Mouse (Mus musculus) left cerebral cortex, adult 2 months (tissue): Measurements from ENCODE around the gene Amz2. TPM values are rescaled to one million over a fixed set of nuclear protein-coding genes. Genes with fewer than 3 reads are reported as not detected.

Experiments used
- DNase-seq, 2 experiments: peaks; one replicate each; pipeline ENCODE4 v3.0.0; 2021 to 2022; ENCODE audit warnings: low spot score in 2 of 2, mixed read lengths in 1 of 2; ENCODE audit errors: extremely low spot score in 1 of 2
- H3K27ac ChIP-seq: fragments of 200-600 bp; 2 replicates; pipeline ENCODE4 v1.8.1; 2022
- H3K4me3 ChIP-seq: fragments of 200-600 bp; 2 replicates; pipeline ENCODE4 v1.8.1; 2022
- CTCF ChIP-seq: fragments of 200-600 bp; IDR thresholded peaks from 2 replicates; pipeline ENCODE4 v1.8.1; 2022; ENCODE audit warnings: antibody characterized with exemption, mild to moderate bottlenecking, moderate library complexity
- intact Hi-C: fragments of 180-260 bp; cut with DNase I; formaldehyde crosslinking; loops from one replicate; pipeline ENCODE4 v1.15.1; 2025
- long read RNA-seq, 2 experiments: library from polyadenylated mRNA; stranded (forward); transcript quantifications; one replicate each; pipeline ENCODE4 v2.0.0; 2021; ENCODE audit warnings: borderline mapping rate in 2 of 2
- total RNA-seq, 2 experiments: library from RNA; stranded (reverse); gene quantifications; 2 replicates each; pipeline ENCODE4 v1.2.3; 2021

Gene Amz2
- total RNA-seq: 10 to 100 TPM; 49.5 TPM
- long read RNA-seq, experiment 1, partial matches to known transcripts: 1 of 16 reads
- long read RNA-seq, experiment 1, other reads (novel, unspliced or antisense): 6 of 16 reads
- long read RNA-seq, experiment 2, transcript Amz2-202 (9 exons, 2,816 nt): major isoform, 11 of 20 reads
- long read RNA-seq, experiment 2, partial matches to known transcripts: 1 of 20 reads
- long read RNA-seq, experiment 2, other reads (novel, unspliced or antisense): 5 of 20 reads

GRCm38 (mm10) chr11:109425392-109426271 is at the start of gene Amz2:
Amz2 (plus strand) TSS chr11:109425946.
- peak; percentile 95 to 97 for DNase-seq
- intact Hi-C loops: loop anchor here (1.0 to 2.0 kb wide), 3 partner anchors 63 to 108 kb away; partner anchors contain the start of gene Gna13

GRCm38 (mm10) chr11:109376484-109377143 is 49.1 kb upstream of the Amz2 start:
- Histone ChIP-seq H3K4me3 (no peak overlapping the region), H3K27ac (no peak overlapping the region)
- no peak for TF ChIP-seq CTCF
- intact Hi-C loops: no loop called here
- no peak for DNase-seq

More at GRCm38 (mm10) chr11:109425392-109426271, at the start of gene Amz2:
- peak; percentile 75 for TF ChIP-seq CTCF
- H3K4me3 ChIP-seq: peak within 1 kb of the TSS; percentile 78
- peak within 1 kb of the TSS; percentile 89 for H3K27ac ChIP-seq

GRCm38 (mm10) chr11:109377477-109377876 is 48.3 kb upstream of the Amz2 start:
- H3K27ac ChIP-seq: no peak overlapping the region
- no peak for TF ChIP-seq CTCF
- no peak for DNase-seq
- no peak overlapping the region for H3K4me3 ChIP-seq
- intact Hi-C loops: no loop called here

DNA sequence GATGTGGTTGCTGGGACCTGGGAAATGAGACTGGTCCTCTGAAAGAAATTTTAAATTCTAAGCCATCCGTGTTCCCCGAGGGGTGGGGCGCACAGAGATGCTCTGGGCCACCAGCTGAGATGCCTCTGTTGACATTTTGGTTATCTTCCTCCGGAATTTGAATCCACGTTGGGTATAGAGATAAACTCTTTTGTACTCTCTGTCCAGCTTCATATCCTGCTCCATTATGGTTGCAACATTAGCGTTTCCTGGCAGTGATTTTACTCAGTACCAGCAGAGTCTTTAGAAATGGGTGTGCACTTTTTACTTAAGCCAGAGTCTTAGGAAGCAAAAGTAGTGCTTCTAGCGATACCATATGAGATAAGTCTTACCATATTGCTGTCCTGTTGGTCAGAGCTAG is 47.7 kb upstream of the Amz2 start:
- DNase-seq: no peak
- intact Hi-C loops: no loop called here
- H3K27ac ChIP-seq: no peak overlapping the region
- no peak overlapping the region for H3K4me3 ChIP-seq
- no peak for TF ChIP-seq CTCF

DNA sequence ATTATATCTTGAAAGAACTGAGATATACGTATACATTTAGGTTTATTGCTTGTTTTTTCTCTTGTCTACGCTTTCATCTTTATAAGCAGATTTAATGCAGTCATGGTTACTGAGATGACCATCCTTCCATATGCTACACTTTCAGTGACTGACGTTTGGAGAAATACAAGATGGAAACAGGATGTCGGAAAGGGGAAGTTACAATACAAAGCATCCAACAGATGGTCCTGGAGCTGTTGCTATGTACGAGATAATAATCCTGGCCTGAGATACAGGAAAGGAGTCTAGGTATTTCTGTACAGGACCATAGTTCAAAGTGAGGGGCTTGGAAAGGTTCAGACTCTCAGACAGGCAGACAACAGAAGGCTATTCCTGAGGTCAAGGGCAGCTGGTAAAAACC is 45.1 kb upstream of the Amz2 start:
- H3K27ac ChIP-seq: no peak overlapping the region
- no peak overlapping the region for H3K4me3 ChIP-seq
- DNase-seq: no peak
- no peak for TF ChIP-seq CTCF
- intact Hi-C loops: no loop called here

GRCm38 (mm10) chr11:109385296-109385695 is 40.5 kb upstream of the Amz2 start:
- intact Hi-C loops: no loop called here
- no peak overlapping the region for H3K27ac ChIP-seq
- TF ChIP-seq CTCF: no peak
- no peak for DNase-seq
- no peak overlapping the region for H3K4me3 ChIP-seq

GRCm38 (mm10) chr11:109389046-109389445 is 36.7 kb upstream of the Amz2 start:
- intact Hi-C loops: no loop called here
- Histone ChIP-seq H3K4me3 (no peak overlapping the region), H3K27ac (no peak overlapping the region)
- TF ChIP-seq CTCF: no peak
- DNase-seq: no peak

GRCm38 (mm10) chr11:109391200-109391599 is 34.5 kb upstream of the Amz2 start:
- intact Hi-C loops: no loop called here
- TF ChIP-seq CTCF: no peak
- no peak overlapping the region for H3K4me3 ChIP-seq
- no peak overlapping the region for H3K27ac ChIP-seq
- no peak for DNase-seq

- no peak for TF ChIP-seq CTCF
- Histone ChIP-seq H3K4me3 (no peak overlapping the region), H3K27ac (no peak overlapping the region)
- intact Hi-C loops: no loop called here
- DNase-seq: no peak
Measured at GRCm38 (mm10) chr11:109391760-109392159, 34.0 kb upstream of the Amz2 start.

DNA sequence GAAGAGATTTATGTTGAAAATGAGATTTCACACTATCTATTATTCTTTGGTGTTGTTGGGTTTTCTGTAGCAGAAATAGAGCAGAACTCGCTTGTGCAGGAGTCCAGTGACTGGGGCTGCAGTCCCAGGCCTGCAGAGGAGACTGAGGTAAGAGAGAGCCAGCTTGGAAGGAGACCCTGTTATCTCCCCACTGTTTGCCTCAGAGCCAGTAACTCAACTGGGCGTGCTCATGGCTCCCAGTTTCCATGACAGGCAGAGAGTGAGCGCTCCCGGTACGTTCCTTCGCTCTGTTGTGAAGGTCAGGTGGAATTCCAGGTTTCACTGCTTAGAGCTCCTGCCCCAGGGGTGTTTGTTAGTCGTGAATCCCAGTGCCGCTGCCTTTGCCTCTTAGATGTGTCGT is 33.1 kb upstream of the Amz2 start:
- no peak for DNase-seq
- TF ChIP-seq CTCF: no peak
- H3K4me3 ChIP-seq: no peak overlapping the region
- H3K27ac ChIP-seq: peak overlapping the region; percentile 24; the same call in 1 of the 2 replicates
- intact Hi-C loops: no loop called here

GRCm38 (mm10) chr11:109394758-109395157 is 31.0 kb upstream of the Amz2 start:
- H3K4me3 ChIP-seq: no peak overlapping the region
- H3K27ac ChIP-seq: no peak overlapping the region
- DNase-seq: no peak
- no peak for TF ChIP-seq CTCF
- intact Hi-C loops: no loop called here

GRCm38 (mm10) chr11:109395291-109395690 is 30.5 kb upstream of the Amz2 start:
- Histone ChIP-seq H3K27ac (no peak overlapping the region), H3K4me3 (no peak overlapping the region)
- intact Hi-C loops: no loop called here
- DNase-seq: no peak
- TF ChIP-seq CTCF: no peak
